17 mouse cellular contexts compared by ENCODE assay signal in the genomic region with DNA sequence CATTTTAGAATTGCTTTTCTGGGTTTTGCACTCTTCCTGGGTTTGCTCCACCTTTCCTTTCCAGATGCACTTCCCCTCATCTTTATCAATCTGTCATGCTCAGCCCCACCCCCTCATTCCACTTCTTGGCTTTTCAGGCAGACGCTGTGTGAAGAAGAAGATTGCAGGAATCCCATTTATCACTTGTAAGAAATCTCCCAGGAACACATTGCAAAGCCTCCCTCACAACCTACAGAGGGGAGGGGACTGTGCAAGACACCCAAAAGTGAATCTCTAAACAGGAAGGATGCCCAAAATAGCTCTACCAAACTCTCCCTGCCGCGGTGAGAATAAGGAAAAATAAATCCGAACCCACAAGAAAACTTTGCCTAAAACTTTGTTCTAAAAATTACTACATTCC.
DNase-seq lines count a peak whose midpoint lies in the region.
"Had no signal": no experiment of that assay in that cellular context is flagged by ENCODE, and none has a peak within 500 bp of the region (broad histone marks: within the 10 kb centered on the region; RNA-seq: fewer than 3 reads in every experiment).

No protein-coding gene starts in this region.

- peak; percentile 3 for DNase-seq in embryo, embryonic 10.5 days (ENCODE audit: low spot score)
- no peak for DNase-seq in embryo, embryonic 10 days (ENCODE audit: low spot score)
- DNase-seq in right cerebral cortex, adult 2 months (ENCODE audit: low spot score in 2 of 2), result peak; percentile 9 to 13
- DNase-seq in right cerebral cortex, postnatal 4 days, result no peak
- DNase-seq in mesoderm, embryonic 11.5 days (ENCODE audit: low read depth, low spot score), result peak; percentile 6
- DNase-seq in adipocyte (ENCODE audit: low spot score), result no peak
- DNase-seq in lung, postnatal 14 days, result no peak
- DNase-seq: adrenal gland, postnatal 14 days; cerebellum, adult 11 months; cerebellum, adult 9-11 months; embryo, embryonic 11 days; gastrocnemius, postnatal 36 days; heart, adult 2 months; kidney, adult 11 months; kidney, postnatal 36 days; liver; thymus, postnatal 25 days had no signal

Comparison
In these comparisons a context has a peak if more than half of its experiments do, and no peak if none do; other contexts are left out.
1. DNase-seq: peak in embryo, embryonic 10.5 days (single experiment), right cerebral cortex, adult 2 months (2 of 2) and mesoderm, embryonic 11.5 days (single experiment); none in embryo, embryonic 10 days (single experiment), right cerebral cortex, postnatal 4 days (single experiment), adipocyte (single experiment) and lung, postnatal 14 days (single experiment).